Mouse (Mus musculus) spleen, adult 2 months (tissue): Measurements from ENCODE around the gene Galntl5. TPM values are rescaled to one million over a fixed set of nuclear protein-coding genes. Genes with fewer than 3 reads are reported as not detected.

ENCODE experiments used
- DNase-seq, 2 experiments: peaks; one replicate each; pipeline versions ENCODE4 v3.0.0 to v3.0.0-alpha.2; 2012 to 2021; ENCODE audit warnings: low spot score in 2 of 2, low read depth in 1 of 2
- H3K27ac ChIP-seq: fragments of 200-500 bp; 2 replicates; pipeline ENCODE4 v1.5.1; 2012; ENCODE audit warnings: low read length, inconsistent platforms; ENCODE audit not compliant: insufficient read depth
- H3K27me3 ChIP-seq: fragments of 200-500 bp; 2 replicates; pipeline ENCODE4 v1.6.1; 2012; ENCODE audit warnings: mild to moderate bottlenecking, moderate library complexity, low read length, inconsistent platforms; ENCODE audit not compliant: control insufficient read depth, insufficient read depth
- H3K36me3 ChIP-seq: fragments of 200-500 bp; 2 replicates; pipeline ENCODE4 v1.6.1; 2012; ENCODE audit warnings: mild to moderate bottlenecking, low read length, inconsistent platforms; ENCODE audit not compliant: control insufficient read depth, insufficient read depth
- H3K4me1 ChIP-seq: fragments of 200-500 bp; 2 replicates; pipeline ENCODE4 v1.6.1; 2011; ENCODE audit warnings: inconsistent platforms; ENCODE audit not compliant: control insufficient read depth, insufficient read depth, insufficient read length
- H3K4me3 ChIP-seq: fragments of 200-500 bp; 2 replicates; pipeline ENCODE4 v1.5.1; 2011; ENCODE audit warnings: mild to moderate bottlenecking, inconsistent platforms; ENCODE audit not compliant: insufficient read depth, insufficient read length; ENCODE audit errors: extremely low read depth
- CTCF ChIP-seq: fragments of 200-500 bp; IDR thresholded peaks from 2 replicates; pipeline ENCODE4 v1.5.1; 2011; ENCODE audit warnings: mild to moderate bottlenecking, inconsistent platforms; ENCODE audit not compliant: insufficient read depth, insufficient read length, insufficient replicate concordance; ENCODE audit errors: extremely low read depth
- POLR2A ChIP-seq: fragments of 200-500 bp; IDR thresholded peaks from 2 replicates; pipeline ENCODE4 v1.6.1; 2011; ENCODE audit warnings: low read depth, low read length, inconsistent platforms
- WGBS: fragments of 180-500 bp; shearing (Covaris S2); methylation state at CpG from one replicate; pipeline ENCODE4 v1.1.7; 2018; 5-methylcytosine and 5-hydroxymethylcytosine counted together
- polyA plus RNA-seq: library from polyadenylated mRNA; depleted of rRNA; stranded (reverse); fragments of >200 nt; gene quantifications from 2 replicates; pipeline ENCODE4 v1.2.3, GENCODE M21; 2012; rRNA removed

Gene Galntl5
- polyA plus RNA-seq, 1 experiment = not detected

- whole genome bisulfite sequencing = 91% methylated on average over 2 of the region's 2 CpGs
- Histone ChIP-seq H3K27ac (no peak overlapping the region), H3K36me3 (peaks cover 48% of the 10 kb centered on the region), H3K27me3 (no peaks in the 10 kb centered on the region), H3K4me3 (no peak overlapping the region), H3K4me1 (no peaks in the 10 kb centered on the region)
- TF ChIP-seq CTCF = no peak
- TF ChIP-seq POLR2A = no peak
- no peak for DNase-seq
Observed at GRCm38 (mm10) chr5:25256686-25257085, 75.4 kb downstream of the Galntl5 start.

DNA sequence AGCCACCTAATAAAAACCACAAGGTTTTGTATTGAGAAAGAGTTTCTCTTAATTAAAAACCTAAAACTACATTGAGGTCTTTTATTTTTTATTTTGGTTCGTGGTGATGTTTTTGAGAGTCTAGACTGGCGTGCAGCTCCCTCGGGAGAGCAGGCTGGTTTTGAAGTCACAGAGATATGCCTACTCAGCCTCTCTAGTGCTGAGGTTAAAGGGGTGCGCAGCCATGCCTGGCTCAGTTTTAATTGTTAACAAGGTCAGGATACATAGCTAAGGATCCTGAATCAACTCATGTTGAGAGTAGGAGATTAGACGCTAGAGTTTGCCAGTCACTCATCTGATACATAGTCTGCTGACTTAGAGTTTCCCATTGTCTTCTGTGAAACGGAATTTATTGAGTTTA is 80.2 kb downstream of the Galntl5 start:
- H3K4me1 ChIP-seq = no peaks in the 10 kb centered on the region
- H3K36me3 ChIP-seq = peaks cover 49% of the 10 kb centered on the region
- no peak overlapping the region for H3K27ac ChIP-seq
- 90% methylated on average over 6 of the region's 6 CpGs for WGBS
- TF ChIP-seq CTCF (no peak), POLR2A (no peak)
- no peak overlapping the region for H3K4me3 ChIP-seq
- DNase-seq = no peak
- no peaks in the 10 kb centered on the region for H3K27me3 ChIP-seq

- no peaks in the 10 kb centered on the region for H3K27me3 ChIP-seq
- no peak overlapping the region for H3K27ac ChIP-seq
- H3K36me3 ChIP-seq = peaks cover 46% of the 10 kb centered on the region
- 90% methylated on average over 7 of the region's 7 CpGs for WGBS
- TF ChIP-seq POLR2A = no peak
- no peaks in the 10 kb centered on the region for H3K4me1 ChIP-seq
- no peak for DNase-seq
- no peak overlapping the region for H3K4me3 ChIP-seq
Observed at GRCm38 (mm10) chr5:25262266-25262665, 81.0 kb downstream of the Galntl5 start.

- peaks cover 30% of the 10 kb centered on the region for H3K36me3 ChIP-seq
- no peak for TF ChIP-seq POLR2A
- TF ChIP-seq CTCF = no peak
Observed at GRCm38 (mm10) chr5:25268258-25268888, 87.1 kb downstream of the Galntl5 start.

More at GRCm38 (mm10) chr5:25268258-25268888, 87.1 kb downstream of the Galntl5 start:
- no peak overlapping the region for H3K4me3 ChIP-seq
- no peaks in the 10 kb centered on the region for H3K27me3 ChIP-seq
- DNase-seq = no peak
- WGBS = 92% methylated on average over 4 of the region's 4 CpGs
- no peak overlapping the region for H3K27ac ChIP-seq
- no peaks in the 10 kb centered on the region for H3K4me1 ChIP-seq

Other genes starting within 250 kb of the Galntl5 start
- gene Prkag2, start 80.8 kb upstream of the Galntl5 start, polyA plus RNA-seq = 7.7 and 8.3 TPM in 2 replicates
- 9.9 and 11.4 TPM in 2 replicates for gene Galnt11, start 40.4 kb downstream of the Galntl5 start, polyA plus RNA-seq
- gene E130116L18Rik, start 41.7 kb downstream of the Galntl5 start, polyA plus RNA-seq = not detected in 2 replicates